Mouse (Mus musculus) forebrain, embryonic 12.5 days (tissue): ENCODE measurements around the gene Uox. TPM values are rescaled to one million over a fixed set of nuclear protein-coding genes. Genes with fewer than 3 reads are reported as not detected.

Experiments
- ATAC-seq: fragments of 200-750 bp; cut with Nextera tagmentation; 2 replicates; pipeline ENCODE4 v1.8.0; 2017; ENCODE audit warnings: moderate TSS enrichment; ENCODE audit not compliant: low FRiP score
- H3K27ac ChIP-seq: fragments of 300-500 bp; sonication (generic); 2 replicates; pipeline ENCODE4 v1.5.1; 2016; ENCODE audit warnings: mild to moderate bottlenecking
- H3K27me3 ChIP-seq: fragments of 300-500 bp; sonication (generic); 2 replicates; pipeline ENCODE4 v1.6.1; 2016; ENCODE audit warnings: mild to moderate bottlenecking
- H3K36me3 ChIP-seq: fragments of 300-500 bp; sonication (generic); replicated peaks from 2 replicates; pipeline ENCODE4 v1.6.1; 2016; ENCODE audit warnings: mild to moderate bottlenecking
- H3K4me1 ChIP-seq: fragments of 300-500 bp; sonication (generic); 2 replicates; pipeline ENCODE4 v1.6.1; 2016
- H3K4me2 ChIP-seq: fragments of 300-500 bp; sonication (generic); 2 replicates; pipeline ENCODE4 v1.6.1; 2016; ENCODE audit warnings: mild to moderate bottlenecking, moderate library complexity
- H3K4me3 ChIP-seq: fragments of 300-500 bp; sonication (generic); replicated peaks from 2 replicates; pipeline ENCODE4 v1.5.1; 2016; ENCODE audit warnings: mild to moderate bottlenecking
- H3K9ac ChIP-seq: fragments of 300-500 bp; sonication (generic); 2 replicates; pipeline ENCODE4 v1.6.1; 2016; ENCODE audit warnings: mild to moderate bottlenecking
- H3K9me3 ChIP-seq: fragments of 300-500 bp; sonication (generic); 2 replicates; pipeline ENCODE4 v1.6.1; 2016
- WGBS: fragments of 180-500 bp; shearing (Covaris S2); methylation state at CpG from one replicate; pipeline ENCODE4 v1.1.7; 2016; 5-methylcytosine and 5-hydroxymethylcytosine counted together
- polyA plus RNA-seq: library from polyadenylated mRNA; unstranded; fragments of >200 nt; fragmentation: Nextera tagmentation; extraction: Ambion mirVana; gene quantifications from 2 replicates; pipeline ENCODE4 v1.2.1, GENCODE M21; 2016

The Uox gene
- polyA plus RNA-seq, 1 experiment from 2014 or later: not detected

- 62% methylated on average over 4 of the region's 4 CpGs for WGBS
- Histone ChIP-seq H3K9me3 (no peaks in the 10 kb centered on the region), H3K9ac (no peak overlapping the region), H3K4me1 (no peaks in the 10 kb centered on the region), H3K27ac (no peak overlapping the region), H3K36me3 (no peaks in the 10 kb centered on the region), H3K27me3 (no peaks in the 10 kb centered on the region), H3K4me3 (no peak overlapping the region), H3K4me2 (no peak overlapping the region)
- ATAC-seq: no peak
Observed at GRCm38 (mm10) chr3:146641818-146642427, 71.7 kb downstream of the Uox start.

- no peak overlapping the region for H3K27ac ChIP-seq
- H3K9ac ChIP-seq: no peak overlapping the region
- no peaks in the 10 kb centered on the region for H3K27me3 ChIP-seq
- H3K4me2 ChIP-seq: no peak overlapping the region
- no peak overlapping the region for H3K4me3 ChIP-seq
- no peaks in the 10 kb centered on the region for H3K9me3 ChIP-seq
- no peak for ATAC-seq
- WGBS: 79% methylated on average over 10 of the region's 10 CpGs
- H3K36me3 ChIP-seq: no peaks in the 10 kb centered on the region
- no peaks in the 10 kb centered on the region for H3K4me1 ChIP-seq
Observed at GRCm38 (mm10) chr3:146649311-146649894, 79.2 kb downstream of the Uox start.

GRCm38 (mm10) chr3:146650716-146651115 is 80.5 kb downstream of the Uox start:
- H3K4me2 ChIP-seq: no peak overlapping the region
- H3K27ac ChIP-seq: no peak overlapping the region
- H3K36me3 ChIP-seq: no peaks in the 10 kb centered on the region
- no peak overlapping the region for H3K4me3 ChIP-seq
- 94% methylated on average over 10 of the region's 10 CpGs for WGBS
- H3K9me3 ChIP-seq: no peaks in the 10 kb centered on the region
- no peak overlapping the region for H3K9ac ChIP-seq
- H3K4me1 ChIP-seq: no peaks in the 10 kb centered on the region
- H3K27me3 ChIP-seq: no peaks in the 10 kb centered on the region
- no peak for ATAC-seq

GRCm38 (mm10) chr3:146651217-146651616 is 81.0 kb downstream of the Uox start, which contains the start of gene 4930503B20Rik:
TSS of gene 4930503B20Rik (minus strand) at chr3:146651317.
- H3K9ac ChIP-seq: no peak within 1 kb of the TSS
- no peak for ATAC-seq
- no peaks in the 10 kb centered on the region for H3K9me3 ChIP-seq
- no peaks in the 10 kb centered on the region for H3K27me3 ChIP-seq
- H3K36me3 ChIP-seq: no peaks in the 10 kb centered on the region
- 90% methylated on average over 3 of the region's 3 CpGs for WGBS
- H3K4me1 ChIP-seq: no peaks in the 10 kb centered on the region
- no peak within 1 kb of the TSS for H3K27ac ChIP-seq
- no peak within 1 kb of the TSS for H3K4me3 ChIP-seq
- H3K4me2 ChIP-seq: no peak within 1 kb of the TSS

- H3K4me2 ChIP-seq: no peak overlapping the region
- ATAC-seq: no peak
- 96% methylated on average over 5 of the region's 5 CpGs for WGBS
- H3K36me3 ChIP-seq: no peaks in the 10 kb centered on the region
- H3K4me3 ChIP-seq: no peak overlapping the region
- no peak overlapping the region for H3K9ac ChIP-seq
- no peaks in the 10 kb centered on the region for H3K4me1 ChIP-seq
- H3K27ac ChIP-seq: no peak overlapping the region
- H3K9me3 ChIP-seq: no peaks in the 10 kb centered on the region
- no peaks in the 10 kb centered on the region for H3K27me3 ChIP-seq
Observed at GRCm38 (mm10) chr3:146652431-146652830, 82.2 kb downstream of the Uox start.

GRCm38 (mm10) chr3:146653692-146654091 is 83.5 kb downstream of the Uox start:
- H3K9ac ChIP-seq: no peak overlapping the region
- no peaks in the 10 kb centered on the region for H3K4me1 ChIP-seq
- H3K27me3 ChIP-seq: no peaks in the 10 kb centered on the region
- no peak for ATAC-seq
- WGBS: 86% methylated on average over 6 of the region's 6 CpGs
- no peaks in the 10 kb centered on the region for H3K36me3 ChIP-seq
- no peak overlapping the region for H3K4me3 ChIP-seq
- H3K4me2 ChIP-seq: no peak overlapping the region
- no peaks in the 10 kb centered on the region for H3K9me3 ChIP-seq
- no peak overlapping the region for H3K27ac ChIP-seq

- H3K4me3 ChIP-seq: no peak overlapping the region
- H3K36me3 ChIP-seq: no peaks in the 10 kb centered on the region
- H3K27me3 ChIP-seq: no peaks in the 10 kb centered on the region
- no peak for ATAC-seq
- no peak overlapping the region for H3K27ac ChIP-seq
- H3K9me3 ChIP-seq: no peaks in the 10 kb centered on the region
- WGBS: 77% methylated on average over 2 of the region's 2 CpGs
- no peak overlapping the region for H3K9ac ChIP-seq
- H3K4me2 ChIP-seq: no peak overlapping the region
- H3K4me1 ChIP-seq: no peaks in the 10 kb centered on the region
Observed at GRCm38 (mm10) chr3:146655111-146655577, 84.9 kb downstream of the Uox start.

- H3K27ac ChIP-seq: no peak overlapping the region
- H3K4me3 ChIP-seq: no peak overlapping the region
- 96% methylated on average over 5 of the region's 5 CpGs for WGBS
- ATAC-seq: no peak
- H3K4me1 ChIP-seq: no peaks in the 10 kb centered on the region
- H3K4me2 ChIP-seq: no peak overlapping the region
- H3K9me3 ChIP-seq: no peaks in the 10 kb centered on the region
- no peaks in the 10 kb centered on the region for H3K36me3 ChIP-seq
- no peaks in the 10 kb centered on the region for H3K27me3 ChIP-seq
- H3K9ac ChIP-seq: no peak overlapping the region
Observed at GRCm38 (mm10) chr3:146657433-146657832, 87.2 kb downstream of the Uox start.

GRCm38 (mm10) chr3:146658061-146658639 is 87.9 kb downstream of the Uox start:
- H3K4me1 ChIP-seq: no peaks in the 10 kb centered on the region
- H3K36me3 ChIP-seq: no peaks in the 10 kb centered on the region
- H3K4me3 ChIP-seq: no peak overlapping the region
- ATAC-seq: no peak
- no peak overlapping the region for H3K4me2 ChIP-seq
- H3K9ac ChIP-seq: no peak overlapping the region
- no peak overlapping the region for H3K27ac ChIP-seq
- no peaks in the 10 kb centered on the region for H3K9me3 ChIP-seq
- 93% methylated on average over 1 of the region's 1 CpGs for WGBS
- H3K27me3 ChIP-seq: no peaks in the 10 kb centered on the region

- no peaks in the 10 kb centered on the region for H3K36me3 ChIP-seq
- H3K4me3 ChIP-seq: no peak overlapping the region
- H3K9ac ChIP-seq: no peak overlapping the region
- H3K27ac ChIP-seq: no peak overlapping the region
- no peaks in the 10 kb centered on the region for H3K27me3 ChIP-seq
- no peak for ATAC-seq
- 94% methylated on average over 5 of the region's 5 CpGs for WGBS
- H3K4me1 ChIP-seq: no peaks in the 10 kb centered on the region
- H3K4me2 ChIP-seq: no peak overlapping the region
- H3K9me3 ChIP-seq: no peaks in the 10 kb centered on the region
Observed at GRCm38 (mm10) chr3:146659321-146659720, 89.1 kb downstream of the Uox start.

- no peaks in the 10 kb centered on the region for H3K36me3 ChIP-seq
- H3K4me1 ChIP-seq: no peaks in the 10 kb centered on the region
- no peak for ATAC-seq
- H3K9me3 ChIP-seq: no peaks in the 10 kb centered on the region
- 76% methylated on average over 6 of the region's 6 CpGs for WGBS
- no peak overlapping the region for H3K4me3 ChIP-seq
- no peak overlapping the region for H3K27ac ChIP-seq
- H3K4me2 ChIP-seq: no peak overlapping the region
- H3K27me3 ChIP-seq: no peaks in the 10 kb centered on the region
- no peak overlapping the region for H3K9ac ChIP-seq
Observed at GRCm38 (mm10) chr3:146661001-146661400, 90.8 kb downstream of the Uox start.

- Histone ChIP-seq H3K4me3 (no peak overlapping the region), H3K36me3 (no peaks in the 10 kb centered on the region), H3K27ac (no peak overlapping the region), H3K9me3 (no peaks in the 10 kb centered on the region), H3K4me2 (no peak overlapping the region), H3K9ac (no peak overlapping the region), H3K4me1 (no peaks in the 10 kb centered on the region), H3K27me3 (no peaks in the 10 kb centered on the region)
- no peak for ATAC-seq
- WGBS: 80% methylated on average over 7 of the region's 7 CpGs
Observed at GRCm38 (mm10) chr3:146661907-146662306, 91.7 kb downstream of the Uox start.

GRCm38 (mm10) chr3:146671121-146671520 is 100.9 kb downstream of the Uox start:
- H3K9me3 ChIP-seq: no peaks in the 10 kb centered on the region
- H3K4me1 ChIP-seq: no peaks in the 10 kb centered on the region
- H3K4me2 ChIP-seq: no peak overlapping the region
- H3K9ac ChIP-seq: no peak overlapping the region
- no peaks in the 10 kb centered on the region for H3K36me3 ChIP-seq
- H3K27me3 ChIP-seq: no peaks in the 10 kb centered on the region
- no peak overlapping the region for H3K4me3 ChIP-seq
- WGBS: 70% methylated on average over 2 of the region's 2 CpGs
- no peak for ATAC-seq
- no peak overlapping the region for H3K27ac ChIP-seq
